Mouse (Mus musculus): ENCODE data around the gene Trpm8. TPM values are rescaled to one million over a fixed set of nuclear protein-coding genes. Genes with fewer than 3 reads are reported as not detected.
A peak's percentile ranks its signal among the peaks of the same experiment; 100 is the strongest.

Gene Trpm8
- polyA plus RNA-seq, 1 experiment from 2014 or later, result not detected

GRCm38 (mm10) chr1:88306543-88306942 is 29.1 kb downstream of the Trpm8 start:
- H3K36me3 ChIP-seq, result no peaks in the 10 kb centered on the region
- H3K9me3 ChIP-seq (replicated peaks), result peaks cover 70% of the 10 kb centered on the region
- H3K4me3 ChIP-seq, result no peak overlapping the region
- no peak overlapping the region for H3K27ac ChIP-seq
- H3K4me1 ChIP-seq, result no peaks in the 10 kb centered on the region
- peak; percentile 35 for DNase-seq (ENCODE audit: low spot score)
- 65% methylated on average over 1 of the region's 1 CpGs for WGBS
- no peaks in the 10 kb centered on the region for H3K27me3 ChIP-seq (ENCODE audit: low read depth, poor library complexity, severe bottlenecking)

GRCm38 (mm10) chr1:88307180-88307579 is 29.7 kb downstream of the Trpm8 start:
- Histone ChIP-seq H3K4me3 (no peak overlapping the region), H3K27ac (no peak overlapping the region), H3K4me1 (no peaks in the 10 kb centered on the region), H3K9me3 (replicated peaks) (peaks cover 66% of the 10 kb centered on the region), H3K27me3 (ENCODE audit: low read depth, poor library complexity, severe bottlenecking) (no peaks in the 10 kb centered on the region), H3K36me3 (no peaks in the 10 kb centered on the region)
- peak; percentile 31 for DNase-seq (ENCODE audit: low spot score)
- 67% methylated on average over 12 of the region's 12 CpGs for WGBS

- Histone ChIP-seq H3K27me3 (ENCODE audit: low read depth, poor library complexity, severe bottlenecking) (no peaks in the 10 kb centered on the region), H3K4me3 (no peak overlapping the region), H3K36me3 (no peaks in the 10 kb centered on the region), H3K4me1 (no peaks in the 10 kb centered on the region), H3K27ac (no peak overlapping the region), H3K9me3 (replicated peaks) (peaks cover 52% of the 10 kb centered on the region)
- 54% methylated on average over 2 of the region's 2 CpGs for WGBS
- peak; percentile 31 for DNase-seq (ENCODE audit: low spot score)
Measured at GRCm38 (mm10) chr1:88309020-88309419, 31.6 kb downstream of the Trpm8 start.

GRCm38 (mm10) chr1:88309905-88310304 is 32.4 kb downstream of the Trpm8 start:
- H3K27me3 ChIP-seq (ENCODE audit: low read depth, poor library complexity, severe bottlenecking), result no peaks in the 10 kb centered on the region
- peaks cover 46% of the 10 kb centered on the region for H3K9me3 ChIP-seq (replicated peaks)
- 56% methylated on average over 3 of the region's 3 CpGs for WGBS
- no peak overlapping the region for H3K27ac ChIP-seq
- no peaks in the 10 kb centered on the region for H3K36me3 ChIP-seq
- H3K4me1 ChIP-seq, result no peaks in the 10 kb centered on the region
- H3K4me3 ChIP-seq, result no peak overlapping the region
- DNase-seq (ENCODE audit: low spot score), result no peak

- Histone ChIP-seq H3K36me3 (no peaks in the 10 kb centered on the region), H3K4me1 (no peaks in the 10 kb centered on the region), H3K27me3 (ENCODE audit: low read depth, poor library complexity, severe bottlenecking) (no peaks in the 10 kb centered on the region), H3K4me3 (no peak overlapping the region), H3K9me3 (replicated peaks) (peaks cover 43% of the 10 kb centered on the region), H3K27ac (no peak overlapping the region)
- WGBS, result 70% methylated on average over 3 of the region's 3 CpGs
- no peak for DNase-seq (ENCODE audit: low spot score)
Measured at GRCm38 (mm10) chr1:88310349-88310748, 32.9 kb downstream of the Trpm8 start.

GRCm38 (mm10) chr1:88317279-88317678 is 39.8 kb downstream of the Trpm8 start:
- Histone ChIP-seq H3K36me3 (no peaks in the 10 kb centered on the region), H3K4me1 (no peaks in the 10 kb centered on the region), H3K4me3 (no peak overlapping the region), H3K9me3 (replicated peaks) (no peaks in the 10 kb centered on the region), H3K27me3 (ENCODE audit: low read depth, poor library complexity, severe bottlenecking) (no peaks in the 10 kb centered on the region), H3K27ac (no peak overlapping the region)
- DNase-seq (ENCODE audit: low spot score), result no peak
- WGBS, result 85% methylated on average over 1 of the region's 1 CpGs

- Histone ChIP-seq H3K36me3 (no peaks in the 10 kb centered on the region), H3K27ac (no peak overlapping the region), H3K27me3 (ENCODE audit: low read depth, poor library complexity, severe bottlenecking) (no peaks in the 10 kb centered on the region), H3K4me1 (no peaks in the 10 kb centered on the region), H3K4me3 (no peak overlapping the region), H3K9me3 (replicated peaks) (no peaks in the 10 kb centered on the region)
- DNase-seq (ENCODE audit: low spot score), result peak; percentile 61
- 73% methylated on average over 6 of the region's 6 CpGs for WGBS
Measured at GRCm38 (mm10) chr1:88318531-88319060, 41.1 kb downstream of the Trpm8 start.

- H3K4me1 ChIP-seq, result no peaks in the 10 kb centered on the region
- H3K4me3 ChIP-seq, result no peak overlapping the region
- H3K9me3 ChIP-seq (replicated peaks), result no peaks in the 10 kb centered on the region
- no peak for DNase-seq (ENCODE audit: low spot score)
- 83% methylated on average over 7 of the region's 7 CpGs for WGBS
- no peaks in the 10 kb centered on the region for H3K27me3 ChIP-seq (ENCODE audit: low read depth, poor library complexity, severe bottlenecking)
- H3K36me3 ChIP-seq, result no peaks in the 10 kb centered on the region
- H3K27ac ChIP-seq, result no peak overlapping the region
Measured at GRCm38 (mm10) chr1:88320821-88321395, 43.4 kb downstream of the Trpm8 start.

GRCm38 (mm10) chr1:88322146-88322545 is 44.7 kb downstream of the Trpm8 start:
- DNase-seq (ENCODE audit: low spot score), result no peak
- no peak overlapping the region for H3K4me3 ChIP-seq
- H3K4me1 ChIP-seq, result no peaks in the 10 kb centered on the region
- no peaks in the 10 kb centered on the region for H3K36me3 ChIP-seq
- no peaks in the 10 kb centered on the region for H3K27me3 ChIP-seq (ENCODE audit: low read depth, poor library complexity, severe bottlenecking)
- no peaks in the 10 kb centered on the region for H3K9me3 ChIP-seq (replicated peaks)
- H3K27ac ChIP-seq, result no peak overlapping the region

GRCm38 (mm10) chr1:88323101-88323500 is 45.6 kb downstream of the Trpm8 start:
- Histone ChIP-seq H3K27ac (no peak overlapping the region), H3K4me3 (no peak overlapping the region), H3K4me1 (no peaks in the 10 kb centered on the region)

GRCm38 (mm10) chr1:88339481-88339880 is 62.0 kb downstream of the Trpm8 start:
- Histone ChIP-seq H3K36me3 (no peaks in the 10 kb centered on the region), H3K4me1 (no peaks in the 10 kb centered on the region), H3K9me3 (replicated peaks) (no peaks in the 10 kb centered on the region), H3K27me3 (ENCODE audit: low read depth, poor library complexity, severe bottlenecking) (no peaks in the 10 kb centered on the region), H3K4me3 (no peak overlapping the region), H3K27ac (no peak overlapping the region)
- no peak for DNase-seq (ENCODE audit: low spot score)
- WGBS, result 89% methylated on average over 9 of the region's 9 CpGs

More at GRCm38 (mm10) chr1:88323101-88323500, 45.6 kb downstream of the Trpm8 start:
- Histone ChIP-seq H3K27me3 (ENCODE audit: low read depth, poor library complexity, severe bottlenecking) (no peaks in the 10 kb centered on the region), H3K9me3 (replicated peaks) (no peaks in the 10 kb centered on the region), H3K36me3 (no peaks in the 10 kb centered on the region)
- no peak for DNase-seq (ENCODE audit: low spot score)
- 79% methylated on average over 3 of the region's 3 CpGs for WGBS

GRCm38 (mm10) chr1:88342615-88343014 is 65.2 kb downstream of the Trpm8 start:
- 90% methylated on average over 3 of the region's 3 CpGs for WGBS

GRCm38 (mm10) chr1:88345580-88345979 is 68.1 kb downstream of the Trpm8 start:
- 72% methylated on average over 3 of the region's 3 CpGs for WGBS
- Histone ChIP-seq H3K27me3 (ENCODE audit: low read depth, poor library complexity, severe bottlenecking) (no peaks in the 10 kb centered on the region), H3K4me1 (no peaks in the 10 kb centered on the region), H3K36me3 (no peaks in the 10 kb centered on the region), H3K9me3 (replicated peaks) (no peaks in the 10 kb centered on the region), H3K27ac (no peak overlapping the region), H3K4me3 (no peak overlapping the region)
- no peak for DNase-seq (ENCODE audit: low spot score)

More at GRCm38 (mm10) chr1:88342615-88343014, 65.2 kb downstream of the Trpm8 start:
- H3K27me3 ChIP-seq (ENCODE audit: low read depth, poor library complexity, severe bottlenecking), result no peaks in the 10 kb centered on the region
- no peak overlapping the region for H3K27ac ChIP-seq
- H3K4me3 ChIP-seq, result no peak overlapping the region
- H3K9me3 ChIP-seq (replicated peaks), result no peaks in the 10 kb centered on the region
- no peak for DNase-seq (ENCODE audit: low spot score)
- no peaks in the 10 kb centered on the region for H3K4me1 ChIP-seq
- no peaks in the 10 kb centered on the region for H3K36me3 ChIP-seq

All from limb, embryonic 10.5 days (tissue).